Mouse (Mus musculus): ENCODE measurements at regions not wholly inside any gene's neighbourhood (a gene's known extent, or its start where the extent isn't known, plus 50 kb on each side); places are given as distances from the start of the nearest gene placed in this dataset.
"Not testable (repeated sequence)": the region's sequence is repeated elsewhere in the genome, so short reads cannot be mapped to it uniquely, and the experiment has no call there.

DNA sequence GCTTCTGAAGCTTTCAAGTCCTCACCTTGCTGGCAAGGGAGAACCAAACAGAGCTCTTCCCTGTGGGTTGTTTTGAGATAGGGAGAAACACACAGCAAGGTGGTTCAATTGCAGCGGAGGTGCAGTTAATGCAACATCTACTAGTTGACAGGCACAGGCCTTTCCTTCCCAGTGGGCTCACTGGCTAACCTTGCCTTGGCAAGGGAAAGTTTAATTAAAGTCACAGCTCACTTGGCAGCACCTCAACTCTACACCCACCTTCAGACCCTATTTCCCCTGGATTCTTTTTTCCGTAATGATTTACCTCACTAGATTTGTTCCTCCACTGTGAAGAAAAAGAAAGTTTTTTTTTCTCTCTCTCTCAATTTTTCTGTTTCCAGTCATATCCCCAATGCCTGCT, 314.5 kb downstream of the Tlr4 start:
- no peak for DNase-seq (ENCODE audit: low read depth, low spot score)

DNA sequence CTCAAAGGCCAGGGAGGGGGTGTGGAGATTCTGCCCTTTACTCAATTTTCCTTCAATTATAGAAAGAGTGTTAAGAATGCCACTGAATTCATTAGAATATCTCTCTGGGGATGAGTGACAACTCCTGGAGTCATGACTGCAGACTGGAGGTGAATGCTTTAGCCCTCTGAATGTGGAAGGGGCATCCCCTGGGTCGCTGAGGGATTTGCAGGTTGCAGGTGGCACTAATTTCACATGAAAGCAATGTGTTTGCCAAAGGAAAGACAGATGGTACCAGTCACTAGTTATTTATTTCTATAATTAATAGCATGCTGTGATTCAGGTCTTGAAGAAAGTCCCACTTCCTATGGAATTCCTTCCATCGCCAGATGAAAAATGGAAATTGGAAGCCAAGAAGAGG, 321.1 kb downstream of the Tlr4 start:
- DNase-seq (ENCODE audit: low read depth, low spot score) = peak; percentile 23

DNA sequence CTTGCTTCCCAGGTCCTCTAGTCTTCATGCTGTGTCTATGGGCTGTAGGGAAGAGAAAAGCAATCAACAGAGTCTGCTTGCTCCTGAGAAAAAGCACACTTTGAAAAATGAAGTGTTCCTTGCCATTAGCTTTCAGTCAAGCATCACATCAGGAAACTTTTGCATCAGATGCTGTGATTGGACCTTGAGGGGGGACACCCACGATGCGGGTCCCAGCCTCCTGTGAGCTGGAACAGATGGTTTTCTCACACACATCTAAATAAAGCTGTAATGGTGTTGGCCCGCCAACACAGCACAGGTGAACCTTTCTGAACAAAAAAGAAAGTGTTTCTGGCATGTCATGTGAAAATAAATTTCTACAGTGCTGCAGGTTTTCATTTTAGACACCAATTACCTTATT, 335.3 kb downstream of the Tlr4 start:
- peak; percentile 12 for DNase-seq (ENCODE audit: low read depth, low spot score)

DNA sequence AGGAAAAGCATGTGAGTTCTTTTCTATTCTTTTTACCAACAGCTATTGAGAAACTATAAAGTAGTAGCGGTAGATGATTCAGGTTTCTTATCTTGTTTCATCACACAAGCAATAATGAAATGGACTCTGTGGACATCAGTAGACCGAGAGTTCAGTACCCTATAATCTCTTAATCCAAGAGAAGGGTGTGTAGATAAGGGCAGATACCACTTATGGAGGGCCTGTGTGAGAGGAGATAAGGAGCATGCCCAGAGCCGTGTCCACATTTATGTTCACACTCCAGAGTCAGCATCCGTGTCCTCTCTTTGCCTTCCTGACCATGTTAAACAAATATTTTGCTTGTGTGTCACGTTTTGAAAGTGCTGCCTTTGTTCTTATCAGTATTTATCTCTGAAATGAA, 340.3 kb downstream of the Tlr4 start:
- no peak for DNase-seq (ENCODE audit: low read depth, low spot score)

DNA sequence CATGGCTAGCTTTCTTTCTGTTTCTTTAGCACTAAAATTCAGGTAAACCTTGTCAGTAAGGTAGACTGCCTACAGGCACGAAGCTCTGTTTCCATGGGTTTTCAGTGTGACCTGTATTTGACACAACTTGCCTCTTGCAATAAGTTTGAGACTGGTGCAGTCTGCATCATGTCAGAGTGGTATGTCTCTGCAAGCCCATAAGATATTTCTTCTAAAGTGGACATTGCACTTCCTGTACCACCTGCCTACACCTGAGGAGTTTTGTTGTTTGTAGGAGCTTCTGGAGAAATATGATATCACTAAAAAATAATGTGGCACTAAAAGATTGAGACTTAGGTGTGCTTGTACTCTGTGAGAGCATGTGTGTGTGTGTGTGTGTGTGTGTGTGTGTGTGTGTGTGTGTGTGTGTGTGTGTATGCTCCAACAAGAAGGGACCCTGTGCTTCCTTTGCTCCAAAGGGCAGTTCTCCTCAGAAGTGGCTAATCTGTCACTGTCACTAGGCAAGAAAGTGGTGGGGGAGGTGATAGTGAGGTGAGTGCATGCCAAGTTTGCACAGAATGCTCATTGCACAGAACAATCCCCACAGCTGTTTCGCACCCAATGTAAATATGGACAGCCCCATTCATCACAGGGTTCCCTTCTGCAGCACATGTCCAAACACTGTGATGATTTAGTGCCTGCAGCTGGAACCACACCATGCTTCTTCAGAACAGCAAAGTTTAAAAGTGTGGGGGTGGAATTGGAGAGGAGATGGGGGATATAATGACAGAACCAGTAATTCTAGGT, 360.5 kb downstream of the Tlr4 start:
- DNase-seq (ENCODE audit: low read depth, low spot score) = peak; percentile 78

DNA sequence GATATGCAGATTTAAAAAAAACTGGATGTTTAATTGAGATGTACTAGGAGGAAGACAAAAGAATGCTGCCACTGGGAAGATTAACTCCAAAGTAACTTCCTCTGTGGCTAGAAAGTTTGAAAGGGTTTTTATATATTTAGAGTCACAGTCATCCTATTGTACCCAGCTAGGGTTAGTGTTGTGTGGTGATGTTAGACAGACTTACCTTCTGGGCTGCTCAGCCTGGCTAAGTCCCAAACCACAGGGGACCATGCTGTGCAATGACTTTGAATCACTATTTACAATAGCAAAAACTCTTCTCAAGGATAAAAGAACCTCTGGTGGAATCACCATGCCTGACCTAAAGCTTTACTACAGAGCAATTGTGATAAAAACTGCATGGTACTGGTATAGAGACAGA, 363.2 kb downstream of the Tlr4 start:
- no peak for DNase-seq (ENCODE audit: low read depth, low spot score)

DNA sequence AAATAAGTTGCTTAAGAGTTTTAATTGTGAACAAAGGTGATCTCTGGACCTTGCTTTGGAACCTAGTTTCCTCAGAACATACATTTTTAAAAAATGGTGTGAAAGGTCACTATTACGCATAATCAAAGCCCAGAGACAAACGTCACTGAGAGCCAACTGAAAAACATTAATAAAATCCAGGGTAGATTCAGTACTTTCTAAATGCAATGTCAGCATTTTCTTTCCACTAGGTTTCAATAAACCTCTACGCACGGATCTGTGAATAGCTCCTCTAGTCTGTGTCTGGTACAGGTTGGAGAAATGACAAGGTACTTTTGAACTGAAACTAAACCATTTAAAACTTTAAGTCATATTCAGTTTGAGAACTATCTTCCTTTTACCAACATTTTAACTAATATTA, 367.0 kb downstream of the Tlr4 start:
- no peak for DNase-seq (ENCODE audit: low read depth, low spot score)

DNA sequence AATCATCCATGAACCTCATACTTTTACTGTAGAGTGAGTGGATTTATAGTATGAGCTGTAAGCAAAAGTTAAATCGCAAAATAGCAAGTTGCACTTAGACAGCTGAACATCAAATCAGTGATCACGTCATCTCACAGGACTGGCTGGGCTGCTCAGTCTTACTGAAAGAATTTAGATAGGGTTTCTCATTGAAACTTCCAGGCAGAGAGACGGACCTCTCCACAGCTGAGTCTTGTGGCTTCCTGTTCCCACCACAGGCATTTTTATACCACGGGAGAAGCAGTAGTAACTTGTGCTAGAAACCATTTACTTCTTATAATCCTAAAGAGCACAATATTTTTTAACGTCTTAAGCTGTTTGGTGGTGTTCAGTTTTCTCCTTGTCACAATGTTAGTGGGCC, 369.5 kb downstream of the Tlr4 start:
- DNase-seq (ENCODE audit: low read depth, low spot score) = no peak

DNA sequence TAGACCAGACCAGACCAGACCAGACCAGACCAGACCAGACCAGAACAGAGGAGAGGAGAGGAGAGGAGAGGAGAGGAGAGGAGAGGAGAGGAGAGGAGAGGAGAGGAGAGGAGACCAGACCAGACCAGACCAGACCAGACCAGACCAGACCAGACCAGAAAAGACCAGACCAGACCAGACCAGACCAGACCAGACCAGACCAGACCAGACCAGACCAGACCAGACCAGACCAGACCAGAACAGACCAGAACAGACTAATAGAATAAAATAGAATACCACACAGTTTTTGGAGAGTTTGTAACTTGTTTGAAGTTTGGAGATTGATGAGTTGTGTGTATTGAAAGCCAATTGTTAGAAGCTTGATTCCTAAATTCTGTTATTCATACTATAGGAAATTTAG, 381.0 kb downstream of the Tlr4 start:
- not testable (repeated sequence) for DNase-seq (ENCODE audit: low read depth, low spot score)

DNA sequence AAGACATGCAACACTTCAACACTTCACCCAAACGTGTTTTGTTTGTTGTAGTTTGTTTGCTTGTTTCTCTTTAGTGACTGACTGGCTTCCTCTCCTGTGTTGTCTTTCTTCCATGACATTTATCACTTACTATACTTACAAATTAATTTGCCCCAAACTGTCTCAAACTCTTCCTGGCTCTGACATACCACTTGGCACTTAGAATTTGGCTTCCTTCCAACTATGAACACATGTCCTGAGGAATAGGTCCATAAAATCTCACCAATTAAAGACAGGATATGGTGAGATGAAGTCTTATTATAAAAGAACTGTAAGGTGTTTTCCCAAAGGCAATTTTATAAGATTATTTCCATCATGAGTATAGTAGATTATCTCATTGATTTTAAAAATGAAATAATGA, 386.0 kb downstream of the Tlr4 start:
- DNase-seq (ENCODE audit: low read depth, low spot score) = no peak

DNA sequence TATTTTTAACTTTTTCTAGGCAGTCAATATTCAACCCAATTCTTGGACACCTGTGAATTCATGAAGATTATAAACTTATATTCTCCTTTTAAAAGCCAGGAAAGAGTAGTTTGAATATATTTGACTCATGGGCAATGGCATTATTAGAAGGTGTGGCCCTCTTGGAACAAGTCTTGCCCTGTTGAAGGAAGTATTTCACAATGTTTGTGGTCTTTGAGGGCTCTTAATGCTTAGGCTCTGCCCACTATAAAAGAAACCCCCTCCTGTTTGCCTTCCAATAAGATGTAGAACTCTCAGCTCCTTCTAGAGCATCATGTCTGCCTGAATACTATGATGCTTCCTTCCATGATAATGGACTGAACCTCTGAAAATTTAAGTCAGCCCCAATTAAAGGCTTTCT, 397.1 kb downstream of the Tlr4 start:
- no peak for DNase-seq (ENCODE audit: low read depth, low spot score)

DNA sequence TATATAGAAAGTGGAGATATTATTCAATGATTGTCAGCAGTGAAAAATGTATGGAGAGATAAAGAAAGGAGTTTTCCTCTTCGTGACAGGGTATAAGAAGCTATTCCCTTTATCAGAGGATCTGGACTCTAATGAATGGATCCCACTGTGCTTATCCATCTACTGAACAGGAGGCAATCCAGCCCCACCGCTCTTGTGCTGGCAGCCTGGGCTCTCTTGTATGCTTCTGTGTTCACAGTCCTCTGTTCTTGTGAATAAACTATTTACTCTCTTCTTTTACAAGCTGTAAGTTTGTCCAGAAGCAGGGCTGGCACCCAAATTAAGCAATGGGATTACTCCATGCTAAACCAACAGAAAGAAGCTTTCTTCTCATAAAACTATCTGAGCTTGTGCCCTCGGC, 401.8 kb downstream of the Tlr4 start:
- DNase-seq (ENCODE audit: low read depth, low spot score) = no peak

DNA sequence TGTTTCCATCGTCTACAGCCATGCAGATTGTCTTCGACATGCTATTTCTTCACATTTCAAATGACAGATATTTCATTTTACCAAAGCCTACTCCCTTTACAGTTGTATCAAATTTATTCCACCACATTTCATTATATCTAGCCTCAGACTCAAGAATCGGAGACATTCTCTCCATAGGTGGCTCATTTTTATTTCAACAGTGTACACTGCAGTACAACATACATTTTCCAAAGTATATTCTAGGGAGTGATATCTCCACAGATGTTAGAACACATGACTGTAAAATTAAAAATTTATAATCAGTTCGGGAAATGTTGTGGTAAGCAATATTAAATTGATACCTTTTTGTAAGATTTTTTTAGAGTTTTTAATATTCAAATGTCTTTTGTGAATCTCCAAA, 446.2 kb downstream of the Tlr4 start:
- DNase-seq (ENCODE audit: low read depth, low spot score) = no peak

DNA sequence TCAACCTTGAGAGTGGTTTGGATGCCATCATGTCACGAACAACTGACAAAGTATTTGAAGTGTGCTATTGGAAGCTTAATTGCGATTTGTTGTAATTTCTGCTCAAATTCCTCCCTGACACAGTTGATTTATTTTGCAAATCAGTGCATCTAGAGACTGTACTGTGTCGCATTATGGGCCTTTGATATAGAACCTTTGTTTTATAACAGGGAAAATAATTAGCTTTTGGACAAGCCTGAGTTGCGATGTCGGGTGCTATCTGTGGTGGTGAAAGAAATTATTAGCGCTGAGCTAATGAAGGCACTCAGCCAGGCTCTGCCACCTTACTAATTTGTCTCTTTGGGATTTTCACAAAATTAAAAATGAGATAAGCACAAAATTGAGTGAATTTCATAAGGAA, 473.6 kb downstream of the Tlr4 start:
- DNase-seq (ENCODE audit: low read depth, low spot score) = no peak

DNA sequence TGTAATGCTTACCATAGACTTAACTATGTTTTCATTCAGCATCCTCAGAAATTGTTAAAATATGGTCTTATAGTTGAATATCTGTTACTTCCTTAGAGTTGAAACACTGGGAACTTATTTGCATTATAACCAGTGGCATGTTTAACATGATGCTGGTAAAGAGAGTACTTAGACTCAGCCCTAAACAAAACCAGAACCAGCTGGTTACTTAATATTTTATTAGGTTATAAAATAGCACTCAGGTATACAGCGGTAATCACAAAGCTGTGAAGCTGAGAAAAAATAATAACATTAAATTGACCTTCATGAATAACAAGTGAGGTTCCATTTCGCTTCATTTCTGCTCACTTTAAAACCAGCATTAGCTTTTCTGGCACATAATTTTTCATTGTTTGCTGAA, 474.4 kb downstream of the Tlr4 start:
- no peak for DNase-seq (ENCODE audit: low read depth, low spot score)

DNA sequence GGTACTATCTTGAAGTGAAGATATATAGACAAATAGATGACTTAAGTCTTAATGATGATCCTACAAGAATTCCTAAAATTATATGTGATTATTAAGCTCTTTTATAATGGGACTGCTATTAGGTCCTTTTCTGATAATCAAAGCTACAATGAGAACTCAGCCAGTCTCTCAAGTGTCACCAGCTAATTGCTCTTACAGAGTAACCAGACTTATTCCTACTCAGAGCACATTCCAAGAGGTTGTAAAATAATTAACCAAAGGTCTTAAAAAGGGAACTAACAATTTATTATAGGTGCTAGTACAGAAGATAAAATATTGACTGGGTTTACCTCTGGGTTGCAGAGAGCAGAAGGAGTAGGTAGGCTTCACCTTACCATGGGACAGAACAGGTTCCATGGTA, 492.7 kb downstream of the Tlr4 start:
- not testable (repeated sequence) for DNase-seq (ENCODE audit: low read depth, low spot score)
